Mouse (Mus musculus) forebrain, embryonic 10.5 days (tissue): ENCODE results near the gene Pa2g4. TPM values are rescaled to one million over a fixed set of nuclear protein-coding genes. Genes with fewer than 3 reads are reported as not detected.

ENCODE experiments used
- DNase-seq: peaks from one replicate; pipeline ENCODE4 v3.0.0-alpha.2; 2017; ENCODE audit warnings: low spot score; ENCODE audit errors: extremely low spot score
- H3K27ac ChIP-seq: fragments of 300-500 bp; sonication (generic); 2 replicates; pipeline ENCODE4 v1.5.1; 2016; ENCODE audit warnings: mild to moderate bottlenecking
- H3K27me3 ChIP-seq: fragments of 300-500 bp; sonication (generic); 2 replicates; pipeline ENCODE4 v1.6.1; 2016; ENCODE audit warnings: mild to moderate bottlenecking; ENCODE audit not compliant: poor library complexity, severe bottlenecking
- H3K36me3 ChIP-seq: fragments of 300-500 bp; sonication (generic); replicated peaks from 2 replicates; pipeline ENCODE4 v1.6.1; 2016; ENCODE audit warnings: mild to moderate bottlenecking, moderate library complexity
- H3K4me1 ChIP-seq: fragments of 300-500 bp; sonication (generic); 2 replicates; pipeline ENCODE4 v1.6.1; 2016
- H3K4me3 ChIP-seq: fragments of 300-500 bp; sonication (generic); 2 replicates; pipeline ENCODE4 v1.5.1; 2016; ENCODE audit warnings: mild to moderate bottlenecking, moderate library complexity
- H3K9me3 ChIP-seq: fragments of 300-500 bp; sonication (generic); 2 replicates; pipeline ENCODE4 v1.6.1; 2016; ENCODE audit warnings: mild to moderate bottlenecking, moderate library complexity
- WGBS: fragments of 180-500 bp; shearing (Covaris S2); methylation state at CpG from one replicate; pipeline ENCODE4 v1.1.7; 2016; 5-methylcytosine and 5-hydroxymethylcytosine counted together
- polyA plus RNA-seq: library from polyadenylated mRNA; unstranded; fragments of >200 nt; fragmentation: Nextera tagmentation; extraction: Ambion mirVana; gene quantifications from 2 replicates; pipeline ENCODE4 v1.2.1, GENCODE M21; 2016

Gene Pa2g4
- polyA plus RNA-seq, 1 experiment from 2014 or later: 302 TPM

- WGBS: 93% methylated on average over 3 of the region's 3 CpGs
- no peak for DNase-seq
- Histone ChIP-seq H3K4me3 (no peak overlapping the region), H3K27me3 (no peaks in the 10 kb centered on the region), H3K9me3 (no peaks in the 10 kb centered on the region), H3K4me1 (peaks cover 40% of the 10 kb centered on the region), H3K27ac (no peak overlapping the region), H3K36me3 (peaks cover 60% of the 10 kb centered on the region)
Observed at GRCm38 (mm10) chr10:128545570-128545898, 20.3 kb downstream of the Pa2g4 start.

DNA sequence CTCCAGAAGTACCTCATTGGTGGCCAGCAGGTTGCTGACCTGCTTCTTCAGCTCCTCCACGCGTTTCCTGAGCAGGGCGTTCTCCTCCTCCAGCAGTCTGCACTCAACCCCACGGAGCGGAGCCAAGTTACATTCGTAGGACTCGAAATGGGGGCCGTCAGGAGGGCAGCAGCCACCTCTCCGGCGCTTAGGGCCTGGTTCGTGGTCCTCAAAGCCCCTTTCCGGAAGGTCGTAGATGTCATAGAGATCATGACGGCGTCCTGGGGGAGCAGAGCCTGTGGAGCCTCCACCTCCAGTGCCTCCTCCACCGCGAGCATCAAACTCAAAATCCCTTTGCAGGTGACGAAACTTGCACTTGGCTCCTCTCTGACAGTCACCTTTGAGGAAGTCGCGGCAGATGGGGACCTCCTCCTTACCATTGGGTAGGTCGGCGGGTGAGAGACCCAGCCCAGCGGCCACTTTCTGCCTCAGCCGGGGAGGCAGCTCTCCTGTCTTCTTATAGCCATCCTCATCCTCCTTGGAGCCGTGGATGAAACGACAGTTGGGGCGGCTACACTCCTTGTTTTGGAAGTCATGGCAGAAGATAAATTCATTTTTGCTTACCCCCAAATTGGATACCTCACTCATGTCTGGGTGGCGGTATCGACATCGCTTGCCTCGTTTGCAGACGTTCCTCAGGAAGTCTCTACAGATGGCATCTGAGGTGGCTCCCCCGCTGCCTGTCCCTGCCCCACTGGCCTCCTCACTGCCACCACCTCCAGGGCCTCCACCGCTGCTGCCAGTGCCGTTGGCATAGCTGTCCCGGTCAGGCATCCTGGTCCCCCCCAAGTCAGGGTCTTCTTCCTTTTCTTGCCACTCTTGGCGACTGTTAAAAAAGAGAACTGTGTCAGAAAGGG, 20.9 kb downstream of the Pa2g4 start:
- Histone ChIP-seq H3K4me3 (peak overlapping the region; percentile 0), H3K9me3 (no peaks in the 10 kb centered on the region), H3K4me1 (peaks cover 40% of the 10 kb centered on the region), H3K27me3 (no peaks in the 10 kb centered on the region), H3K36me3 (peaks cover 64% of the 10 kb centered on the region), H3K27ac (no peak overlapping the region)
- no peak for DNase-seq
- whole genome bisulfite sequencing: 96% methylated on average over 37 of the region's 37 CpGs

DNA sequence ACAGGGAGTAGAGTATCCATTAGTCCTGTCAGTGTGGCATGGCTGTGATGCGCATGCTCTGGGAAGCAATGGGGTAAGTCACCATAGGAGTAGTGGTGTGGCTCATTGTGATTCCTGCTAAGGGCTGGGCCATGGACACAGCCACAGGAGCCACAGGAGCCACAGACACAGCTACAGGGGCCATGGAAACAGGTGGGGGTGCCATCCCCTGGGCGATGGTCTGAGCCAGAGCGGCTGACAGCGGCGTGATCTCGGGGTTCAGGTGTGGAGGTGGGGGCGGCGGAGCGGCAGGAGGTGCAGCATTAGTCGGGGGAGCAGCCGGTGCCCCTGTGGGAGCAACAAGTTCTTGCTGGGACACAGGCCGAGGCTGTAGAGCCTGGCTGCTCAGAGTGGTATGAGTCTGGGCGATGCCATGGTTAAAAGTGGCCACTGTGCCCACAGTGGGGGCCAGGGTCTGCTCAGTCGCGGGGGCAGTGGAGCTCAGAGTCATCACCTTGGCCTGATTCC, 21.6 kb downstream of the Pa2g4 start:
- 97% methylated on average over 15 of the region's 15 CpGs for WGBS
- peaks cover 64% of the 10 kb centered on the region for H3K36me3 ChIP-seq

DNA sequence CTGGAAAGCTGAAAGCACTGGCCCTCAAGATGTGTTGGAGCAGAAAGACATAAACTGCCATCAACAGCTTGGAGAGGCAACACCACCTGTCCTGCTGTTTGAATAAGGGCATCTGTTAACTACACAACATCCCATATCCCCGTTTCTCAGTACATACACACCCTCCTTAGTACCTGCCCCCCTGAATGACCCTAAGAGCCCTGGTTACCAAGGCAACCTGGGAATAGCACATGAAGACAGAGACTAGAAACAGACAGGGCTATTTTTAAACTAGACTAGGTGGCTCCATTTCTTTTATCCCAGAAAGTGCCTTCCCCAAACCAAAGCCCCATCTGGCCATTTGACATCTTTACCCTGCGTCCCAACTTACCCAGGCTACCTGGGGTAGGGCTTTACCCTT, 22.7 kb downstream of the Pa2g4 start:
- Histone ChIP-seq H3K4me3 (no peak overlapping the region), H3K9me3 (no peaks in the 10 kb centered on the region), H3K27ac (no peak overlapping the region), H3K4me1 (peaks cover 37% of the 10 kb centered on the region), H3K27me3 (no peaks in the 10 kb centered on the region), H3K36me3 (peaks cover 61% of the 10 kb centered on the region)
- 85% methylated on average over 2 of the region's 2 CpGs for WGBS
- DNase-seq: no peak

More for the DNA sequence above, 21.6 kb downstream of the Pa2g4 start:
- DNase-seq: no peak
- H3K9me3 ChIP-seq: no peaks in the 10 kb centered on the region
- H3K4me1 ChIP-seq: peaks cover 37% of the 10 kb centered on the region
- H3K27ac ChIP-seq: no peak overlapping the region
- peak overlapping the region; percentile 0; the same call in 1 of the 2 replicates for H3K4me3 ChIP-seq
- no peaks in the 10 kb centered on the region for H3K27me3 ChIP-seq

- no peak overlapping the region for H3K27ac ChIP-seq
- 89% methylated on average over 1 of the region's 1 CpGs for WGBS
- H3K36me3 ChIP-seq: peaks cover 30% of the 10 kb centered on the region
- no peaks in the 10 kb centered on the region for H3K9me3 ChIP-seq
- no peak for DNase-seq
- 0 out of 2 replicates have a peak, but pooled peaks cover 4% of the 10 kb centered on the region for H3K27me3 ChIP-seq
- no peak overlapping the region for H3K4me3 ChIP-seq
- H3K4me1 ChIP-seq: peaks cover 14% of the 10 kb centered on the region
Observed at GRCm38 (mm10) chr10:128538340-128538870, 27.4 kb downstream of the Pa2g4 start.

- H3K4me3 ChIP-seq: peak overlapping the region; percentile 29
- H3K27me3 ChIP-seq: 0 out of 2 replicates have a peak, but pooled peaks cover 4% of the 10 kb centered on the region
- H3K9me3 ChIP-seq: no peaks in the 10 kb centered on the region
- WGBS: 19% methylated on average over 18 of the region's 18 CpGs
- H3K36me3 ChIP-seq: peaks cover 10% of the 10 kb centered on the region
- H3K4me1 ChIP-seq: peaks cover 10% of the 10 kb centered on the region
- DNase-seq: peak; percentile 86
- H3K27ac ChIP-seq: peak overlapping the region; percentile 49; the same call in 1 of the 2 replicates
Observed at GRCm38 (mm10) chr10:128536266-128536940, 29.4 kb downstream of the Pa2g4 start.

- H3K4me1 ChIP-seq: peaks cover 10% of the 10 kb centered on the region
- H3K27ac ChIP-seq: peak overlapping the region; percentile 49; the same call in 1 of the 2 replicates
- H3K9me3 ChIP-seq: no peaks in the 10 kb centered on the region
- DNase-seq: no peak
- peaks cover 4% of the 10 kb centered on the region; the same call in 1 of the 2 replicates for H3K36me3 ChIP-seq
- 76% methylated on average over 4 of the region's 4 CpGs for WGBS
- 0 out of 2 replicates have a peak, but pooled peaks cover 4% of the 10 kb centered on the region for H3K27me3 ChIP-seq
- peak overlapping the region; percentile 29 for H3K4me3 ChIP-seq
Observed at GRCm38 (mm10) chr10:128535624-128536265, 30.0 kb downstream of the Pa2g4 start.

DNA sequence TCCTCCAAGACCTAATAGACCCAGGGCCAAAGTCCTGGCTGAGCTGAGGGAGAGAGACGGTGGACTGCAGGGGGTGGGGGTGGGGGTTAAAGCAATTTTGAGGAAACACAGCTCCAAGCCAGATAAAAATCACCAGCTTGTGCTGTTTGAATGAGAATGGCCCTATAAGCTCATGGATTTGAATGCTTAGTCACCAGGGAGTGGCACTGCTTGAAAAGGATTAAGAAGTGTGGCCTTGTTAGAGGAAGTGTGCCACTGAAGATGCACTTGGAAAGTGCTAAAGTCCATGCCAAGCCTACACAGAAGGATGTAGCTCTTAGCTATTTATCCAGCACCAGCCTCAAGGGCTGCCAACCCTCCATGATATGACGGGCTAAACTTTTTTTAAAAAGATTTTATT, 30.6 kb downstream of the Pa2g4 start:
- Histone ChIP-seq H3K27me3 (0 out of 2 replicates have a peak, but pooled peaks cover 4% of the 10 kb centered on the region), H3K4me3 (no peak overlapping the region), H3K9me3 (no peaks in the 10 kb centered on the region), H3K27ac (no peak overlapping the region), H3K36me3 (0 out of 2 replicates have a peak, but pooled peaks cover 3% of the 10 kb centered on the region), H3K4me1 (peaks cover 10% of the 10 kb centered on the region)
- no peak for DNase-seq
- WGBS: 83% methylated on average over 2 of the region's 2 CpGs

GRCm38 (mm10) chr10:128526366-128527356, 39.1 kb downstream of the Pa2g4 start:
- DNase-seq: no peak
- Histone ChIP-seq H3K9me3 (no peaks in the 10 kb centered on the region), H3K27me3 (peaks cover 80% of the 10 kb centered on the region), H3K4me1 (peaks cover 30% of the 10 kb centered on the region), H3K36me3 (no peaks in the 10 kb centered on the region), H3K27ac (0 out of 2 replicates have a peak overlapping the region, but pooled peaks have one; percentile 82), H3K4me3 (peak overlapping the region; percentile 83)
- WGBS: 30% methylated on average over 28 of the region's 28 CpGs

- H3K27ac ChIP-seq: peak within 1 kb of the TSS; percentile 82
- H3K36me3 ChIP-seq: no peaks in the 10 kb centered on the region
- no peaks in the 10 kb centered on the region for H3K9me3 ChIP-seq
- H3K4me1 ChIP-seq: peaks cover 30% of the 10 kb centered on the region
- under 1% methylated on average over 37 of the region's 37 CpGs for WGBS
- DNase-seq: peak; percentile 93
- H3K4me3 ChIP-seq: peak within 1 kb of the TSS; percentile 83
- peaks cover 89% of the 10 kb centered on the region for H3K27me3 ChIP-seq
Observed at GRCm38 (mm10) chr10:128525671-128526308, 40.0 kb downstream of the Pa2g4 start, which contains the start of gene Esyt1. Gene Esyt1, minus strand, starts transcription at chr10:128525871.
